Mouse (Mus musculus): ENCODE results near the gene Cttn.

Cttn gene

DNA sequence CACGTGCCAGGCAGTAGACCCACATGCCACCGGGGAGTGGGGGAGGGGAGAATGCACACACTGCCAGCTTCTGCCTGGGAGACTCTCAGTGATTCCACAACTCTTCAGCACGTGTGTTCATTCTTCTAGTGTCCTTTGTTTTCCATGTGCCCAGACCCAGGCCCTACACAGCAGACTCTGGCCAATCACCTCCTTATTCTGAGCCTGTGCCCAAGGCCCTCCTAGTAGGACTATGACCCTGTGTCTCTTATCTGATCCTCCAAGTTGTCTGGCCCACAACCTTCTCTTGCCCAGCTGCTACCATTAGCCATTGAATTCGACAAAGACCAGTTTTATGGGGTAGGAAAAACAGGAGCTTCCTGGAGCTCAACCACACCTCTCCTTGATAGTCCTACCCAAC lies 68.3 kb downstream of the Cttn start:
- DNase-seq (ENCODE audit: extremely low read depth, low read depth, low spot score) = no peak

DNA sequence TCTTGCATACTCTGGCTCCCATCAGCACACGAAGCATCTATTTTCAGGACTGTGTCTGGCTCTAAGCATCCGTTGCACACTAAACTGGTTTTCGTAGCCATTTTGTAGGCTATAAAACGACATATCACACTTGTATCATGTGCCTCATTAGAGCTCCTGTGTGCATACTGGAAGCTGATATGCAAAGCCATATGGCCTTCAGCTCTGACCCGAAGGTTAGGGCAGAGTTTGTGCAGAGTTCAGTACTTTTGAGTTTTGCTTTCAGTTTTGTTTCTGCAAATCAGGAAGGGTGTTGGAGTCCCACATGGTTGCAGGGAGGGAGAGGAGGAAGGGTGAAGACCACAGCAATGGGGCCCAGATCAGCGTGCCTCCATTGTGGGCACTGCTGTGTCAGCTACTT lies 79.1 kb downstream of the Cttn start:
- no peak for DNase-seq (ENCODE audit: extremely low read depth, low read depth, low spot score)

DNA sequence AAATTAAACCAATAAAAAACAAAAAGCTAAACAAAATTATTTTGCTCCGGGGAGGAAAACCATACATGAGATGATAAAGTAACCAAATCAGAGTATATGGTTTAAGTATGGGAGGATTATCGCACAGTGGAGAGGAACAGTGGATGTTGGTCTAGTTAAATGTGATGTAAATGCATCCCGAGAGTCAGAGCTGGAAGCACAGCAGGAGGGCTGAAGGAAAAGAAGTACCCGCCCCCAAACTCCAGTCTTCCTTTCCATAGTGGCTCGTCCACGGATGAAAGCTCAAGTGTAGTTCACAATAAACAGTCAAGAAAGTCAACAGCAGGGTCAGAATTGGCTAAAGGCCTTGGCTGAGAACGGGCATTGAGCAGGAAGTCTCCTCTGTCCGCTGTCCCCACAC lies 80.1 kb downstream of the Cttn start:
- no peak for DNase-seq (ENCODE audit: extremely low read depth, low read depth, low spot score)

DNA sequence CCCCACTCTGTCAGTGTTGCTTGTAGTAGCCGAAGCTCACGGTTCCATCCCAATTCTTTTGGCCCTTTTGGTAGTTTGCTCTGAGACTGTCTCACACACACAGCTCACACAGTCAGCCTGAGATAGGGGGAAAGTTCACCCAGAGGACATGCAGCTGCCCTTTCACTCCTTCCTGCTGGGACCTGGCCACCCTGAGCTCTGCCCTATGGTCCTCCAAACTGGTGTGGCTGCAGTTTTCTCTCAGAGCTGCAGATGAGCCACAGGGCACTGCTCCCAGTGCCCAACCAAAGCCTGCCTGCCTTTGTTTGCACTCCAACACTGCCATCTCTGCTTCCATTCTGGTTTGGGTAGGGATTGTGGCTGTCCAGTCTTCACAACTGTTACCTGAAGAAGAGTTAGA lies 81.1 kb downstream of the Cttn start:
- no peak for DNase-seq (ENCODE audit: extremely low read depth, low read depth, low spot score)

DNA sequence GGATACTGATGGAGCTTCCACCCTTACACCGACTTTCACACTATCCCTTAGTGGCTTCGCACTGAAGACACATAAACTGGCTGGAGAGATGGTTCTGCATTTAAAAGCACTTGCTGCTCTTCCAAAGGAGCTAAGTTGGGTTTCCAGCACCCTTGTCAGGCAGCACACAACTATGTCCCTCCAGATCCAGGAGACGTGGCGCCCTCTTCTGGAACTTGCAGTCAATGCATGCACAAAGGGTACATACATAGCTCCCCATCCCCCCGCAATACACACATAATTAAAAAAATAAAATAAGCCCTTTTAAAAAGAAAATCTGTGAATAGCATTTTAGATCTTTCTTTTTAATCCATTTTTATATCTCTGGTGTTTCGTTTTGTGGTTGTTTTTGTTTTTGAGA lies 83.3 kb downstream of the Cttn start:
- no peak for DNase-seq (ENCODE audit: extremely low read depth, low read depth, low spot score)

All from fat pad, adult 2 months (tissue).